Mouse (Mus musculus) heart, embryonic 11.5 days (tissue): ENCODE measurements around the gene Lingo1. TPM values are rescaled to one million over a fixed set of nuclear protein-coding genes. Genes with fewer than 3 reads are reported as not detected.

Experiments used
- ATAC-seq: fragments of 200-750 bp; cut with Nextera tagmentation; replicated peaks from 2 replicates; pipeline ENCODE4 v1.8.0; 2017; ENCODE audit warnings: moderate library complexity; ENCODE audit not compliant: insufficient number of reproducible peaks, low FRiP score, low TSS enrichment
- H3K27ac ChIP-seq: fragments of 300-500 bp; sonication (generic); 2 replicates; pipeline ENCODE4 v1.5.1; 2014; ENCODE audit warnings: mild to moderate bottlenecking, low read depth, low read length
- H3K27me3 ChIP-seq: fragments of 300-500 bp; sonication (generic); 2 replicates; pipeline ENCODE4 v1.6.1; 2014; ENCODE audit warnings: mild to moderate bottlenecking, low read length, mixed read lengths; ENCODE audit not compliant: control insufficient read depth, insufficient read depth
- H3K36me3 ChIP-seq: fragments of 300-500 bp; sonication (generic); 2 replicates; pipeline ENCODE4 v1.6.1; 2014; ENCODE audit warnings: mild to moderate bottlenecking, low read length, moderate library complexity, mixed read lengths; ENCODE audit not compliant: control insufficient read depth, insufficient read depth
- H3K4me1 ChIP-seq: fragments of 300-500 bp; sonication (generic); 2 replicates; pipeline ENCODE4 v1.6.1; 2014; ENCODE audit warnings: low read length; ENCODE audit not compliant: control insufficient read depth, insufficient read depth
- H3K4me2 ChIP-seq: fragments of 300-500 bp; sonication (generic); 2 replicates; pipeline ENCODE4 v1.6.1; 2014; ENCODE audit warnings: mild to moderate bottlenecking, moderate library complexity
- H3K4me3 ChIP-seq: fragments of 300-500 bp; sonication (generic); 2 replicates; pipeline ENCODE4 v1.5.1; 2014; ENCODE audit warnings: low read depth, low read length
- H3K9ac ChIP-seq: fragments of 300-500 bp; sonication (generic); 2 replicates; pipeline ENCODE4 v1.6.1; 2014; ENCODE audit warnings: mild to moderate bottlenecking, low read depth, low read length, moderate library complexity
- H3K9me3 ChIP-seq: fragments of 300-500 bp; sonication (generic); replicated peaks from 2 replicates; pipeline ENCODE4 v1.6.1; 2016; ENCODE audit warnings: low read length; ENCODE audit not compliant: control insufficient read depth
- WGBS: fragments of 180-500 bp; shearing (Covaris S2); extraction: QIAGEN DNeasy Blood & Tissue Kit; methylation state at CpG from one replicate; pipeline ENCODE4 v1.1.7; 2014; ENCODE audit not compliant: insufficient replicate concordance; 5-methylcytosine and 5-hydroxymethylcytosine counted together
- polyA plus RNA-seq: library from polyadenylated mRNA; unstranded; fragments of >200 nt; fragmentation: Nextera tagmentation; extraction: Ambion mirVana; gene quantifications from 2 replicates; pipeline ENCODE4 v1.2.1, GENCODE M21; 2014

Gene Lingo1
- polyA plus RNA-seq, 1 experiment from 2014 or later: 2.4 TPM

DNA sequence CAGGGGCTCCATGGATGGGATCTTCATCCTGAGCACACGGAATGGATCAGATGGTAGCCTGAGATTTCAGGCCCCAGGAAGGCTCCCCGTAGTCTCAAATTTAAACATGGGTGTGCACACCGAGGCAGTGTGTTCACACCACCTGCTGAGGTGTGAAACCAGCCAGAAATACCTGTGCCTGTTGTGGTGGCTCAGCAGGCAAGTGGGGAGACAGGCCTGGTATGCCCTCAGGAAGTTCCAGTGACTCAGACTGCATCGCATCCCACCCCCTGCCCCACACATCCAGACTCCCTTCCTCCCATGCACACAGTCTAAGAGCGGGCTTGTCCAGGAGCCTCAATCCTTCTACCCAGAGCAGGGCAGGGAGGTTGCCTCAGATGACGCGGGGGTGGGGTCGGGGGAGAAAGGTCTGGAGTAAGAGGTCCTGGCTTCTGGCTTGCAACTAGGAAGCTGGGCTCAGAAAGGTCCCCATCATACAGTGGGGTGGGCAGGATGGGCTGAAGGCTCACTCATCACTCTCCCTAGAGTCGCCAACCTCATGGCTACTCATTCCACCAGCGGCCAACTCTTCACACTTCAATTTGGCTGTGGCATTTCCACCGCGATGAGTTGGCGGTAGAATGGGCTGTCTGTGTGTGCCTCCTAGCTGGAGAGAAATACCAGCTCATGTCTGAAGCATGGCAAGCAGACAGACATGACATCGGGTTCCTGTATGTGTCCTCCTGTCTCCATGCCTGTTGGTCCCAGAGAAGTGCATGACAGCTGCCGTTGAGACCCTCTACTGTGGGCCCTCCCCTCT is 149.8 kb downstream of the Lingo1 start:
- 79% methylated on average over 15 of the region's 15 CpGs for WGBS
- Histone ChIP-seq H3K9ac (no peak overlapping the region), H3K9me3 (no peaks in the 10 kb centered on the region), H3K27ac (no peak overlapping the region), H3K4me1 (no peaks in the 10 kb centered on the region), H3K36me3 (no peaks in the 10 kb centered on the region), H3K27me3 (0 out of 2 replicates have a peak, but pooled peaks cover 4% of the 10 kb centered on the region), H3K4me2 (no peak overlapping the region), H3K4me3 (no peak overlapping the region)
- ATAC-seq: no peak

DNA sequence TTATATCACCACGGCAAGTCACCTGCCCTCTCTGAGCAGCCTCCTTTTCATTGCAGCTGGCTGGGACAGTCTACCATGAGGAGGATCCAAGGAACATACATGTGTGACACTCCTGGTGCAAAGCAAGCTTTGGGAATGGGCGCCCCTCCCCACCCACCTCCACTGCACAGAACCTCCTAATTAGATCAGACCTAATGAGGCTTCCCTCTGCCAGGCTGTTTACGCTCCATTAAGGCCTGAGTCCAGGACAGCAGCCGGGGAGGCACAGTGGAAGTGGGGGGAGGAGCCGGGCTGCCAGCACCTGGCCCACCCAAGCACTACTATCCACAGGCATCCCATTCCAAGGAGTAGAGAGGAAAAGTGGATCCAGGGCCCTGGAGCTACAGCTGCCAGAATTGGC is 152.8 kb downstream of the Lingo1 start:
- no peaks in the 10 kb centered on the region for H3K4me1 ChIP-seq
- H3K9ac ChIP-seq: no peak overlapping the region
- H3K4me2 ChIP-seq: no peak overlapping the region
- no peak for ATAC-seq
- 60% methylated on average over 5 of the region's 5 CpGs for WGBS
- no peak overlapping the region for H3K27ac ChIP-seq
- H3K27me3 ChIP-seq: peaks cover 24% of the 10 kb centered on the region
- H3K9me3 ChIP-seq: no peaks in the 10 kb centered on the region
- no peak overlapping the region for H3K4me3 ChIP-seq
- no peaks in the 10 kb centered on the region for H3K36me3 ChIP-seq

DNA sequence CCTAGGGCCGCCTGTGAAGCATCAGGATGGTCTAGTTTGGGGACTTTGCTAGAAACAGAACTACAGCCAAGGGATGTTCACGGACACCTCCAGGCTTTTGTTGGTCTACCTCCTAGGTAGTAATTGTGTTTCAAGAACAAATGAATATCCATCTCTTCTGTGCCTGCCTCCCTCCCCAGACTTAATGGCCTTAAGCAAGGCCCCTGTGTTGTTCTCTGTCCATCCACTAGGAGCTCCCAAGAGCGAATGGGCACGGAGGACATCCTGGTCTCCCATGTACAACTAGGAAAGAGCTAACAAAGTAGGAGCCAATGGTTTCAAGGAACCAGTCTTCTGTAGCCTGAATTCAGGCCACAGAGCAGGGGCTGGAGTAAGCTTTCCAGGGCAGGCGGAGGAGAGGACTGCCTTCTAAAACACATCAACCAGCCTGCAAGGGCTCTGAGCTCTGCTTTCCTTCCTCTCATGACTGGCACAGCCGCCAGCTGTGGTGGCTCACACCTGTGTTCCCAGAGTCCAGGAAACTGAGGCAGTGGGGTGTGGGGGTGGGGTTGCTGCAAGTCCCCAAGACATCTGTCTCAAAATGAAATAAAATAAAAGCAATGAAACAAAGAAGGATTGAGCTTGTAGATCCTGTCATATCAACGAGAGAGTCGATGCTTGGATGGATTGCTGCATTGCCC is 157.9 kb downstream of the Lingo1 start:
- Histone ChIP-seq H3K4me1 (peaks cover 10% of the 10 kb centered on the region; the same call in 1 of the 2 replicates), H3K9ac (no peak overlapping the region), H3K27ac (no peak overlapping the region), H3K9me3 (no peaks in the 10 kb centered on the region), H3K4me2 (no peak overlapping the region), H3K36me3 (no peaks in the 10 kb centered on the region), H3K27me3 (peaks cover 67% of the 10 kb centered on the region), H3K4me3 (no peak overlapping the region)
- 48% methylated on average over 8 of the region's 8 CpGs for WGBS
- ATAC-seq: no peak

DNA sequence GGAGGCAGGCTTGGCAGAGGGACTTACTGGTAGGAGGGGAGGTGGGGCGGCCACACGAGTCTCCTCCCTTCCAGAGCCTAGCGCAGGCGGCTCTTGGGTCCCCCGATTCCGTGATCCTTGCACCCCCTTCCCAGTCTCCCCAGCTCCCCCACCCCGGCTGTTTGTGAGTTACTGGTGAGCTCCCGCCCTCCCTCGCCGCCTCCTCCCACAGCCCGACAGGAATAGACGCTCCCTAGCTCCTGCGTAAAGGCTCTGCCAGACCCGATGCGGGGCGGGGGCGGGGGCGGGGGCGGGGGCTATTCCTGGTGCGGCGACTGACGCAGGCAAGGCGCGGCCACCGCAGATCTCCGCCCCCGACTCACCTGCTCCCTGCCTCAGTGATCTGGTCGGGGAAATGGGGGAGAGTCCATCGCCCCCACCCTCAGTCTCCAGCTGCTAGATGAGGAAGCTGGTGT is 158.8 kb downstream of the Lingo1 start:
- H3K4me3 ChIP-seq: peak overlapping the region; percentile 25
- no peaks in the 10 kb centered on the region for H3K9me3 ChIP-seq
- no peak overlapping the region for H3K27ac ChIP-seq
- peaks cover 10% of the 10 kb centered on the region; the same call in 1 of the 2 replicates for H3K4me1 ChIP-seq
- WGBS: 3% methylated on average over 17 of the region's 29 CpGs
- peak overlapping the region; percentile 57 for H3K4me2 ChIP-seq
- H3K36me3 ChIP-seq: no peaks in the 10 kb centered on the region
- no peak for ATAC-seq
- peaks cover 73% of the 10 kb centered on the region for H3K27me3 ChIP-seq
- peak overlapping the region; percentile 29; the same call in 1 of the 2 replicates for H3K9ac ChIP-seq

DNA sequence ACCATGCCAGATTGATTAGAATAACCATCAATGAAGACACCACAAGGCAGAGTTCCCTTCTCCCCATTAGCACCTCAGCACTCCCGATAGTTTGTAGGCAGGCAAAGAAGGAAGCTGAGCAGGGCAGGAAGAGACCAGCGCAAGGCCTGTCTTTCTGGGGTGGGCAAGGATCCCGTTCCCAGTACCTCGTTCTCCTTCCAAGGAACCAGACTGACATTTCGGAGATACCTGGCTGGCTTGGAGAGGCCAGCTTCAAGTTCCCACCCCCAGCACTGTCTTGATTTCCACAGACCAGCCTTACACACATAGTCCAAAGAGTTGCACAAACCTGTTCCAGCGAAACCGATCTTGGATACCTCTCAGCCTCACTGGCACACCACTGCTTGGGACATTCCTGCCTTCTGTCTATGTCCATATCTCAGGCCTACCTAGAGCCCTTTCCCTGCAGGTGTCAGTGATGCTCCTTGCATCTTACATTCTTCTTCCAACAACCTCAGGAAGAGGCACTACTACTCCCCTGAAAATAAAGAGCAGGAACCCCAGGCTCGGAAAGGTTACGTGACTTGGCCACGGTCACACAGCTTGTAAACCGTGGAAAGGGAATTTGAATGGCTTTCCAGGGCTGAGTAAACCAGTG is 159.4 kb downstream of the Lingo1 start:
- WGBS: 40% methylated on average over 11 of the region's 11 CpGs
- peaks cover 71% of the 10 kb centered on the region for H3K27me3 ChIP-seq

DNA sequence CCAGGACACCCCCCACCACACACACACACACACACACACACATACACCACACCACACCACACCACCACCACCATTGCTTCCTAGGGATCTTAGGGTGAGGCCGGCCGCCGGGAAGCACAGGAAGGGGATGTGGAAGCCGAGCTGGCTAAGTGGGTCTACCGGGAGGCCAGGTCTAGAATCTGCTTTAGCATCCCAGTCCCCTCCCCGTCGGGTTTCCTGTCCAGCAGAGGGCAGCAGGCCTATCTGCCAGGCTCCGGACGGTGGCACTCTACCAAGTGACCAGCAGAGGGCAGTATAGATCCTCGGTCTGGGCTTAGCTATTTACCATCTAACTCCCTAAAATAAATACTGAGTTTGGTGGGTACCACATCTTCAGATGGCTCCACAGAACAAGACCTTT is 160.1 kb downstream of the Lingo1 start:
- 0 out of 2 replicates have a peak, but pooled peaks have one; percentile 2 for ATAC-seq
- Histone ChIP-seq H3K27ac (no peak overlapping the region), H3K9me3 (no peaks in the 10 kb centered on the region), H3K4me3 (peak overlapping the region; percentile 64), H3K27me3 (peaks cover 71% of the 10 kb centered on the region), H3K36me3 (no peaks in the 10 kb centered on the region), H3K4me1 (peaks cover 10% of the 10 kb centered on the region; the same call in 1 of the 2 replicates), H3K9ac (no peak overlapping the region), H3K4me2 (peak overlapping the region; percentile 95)
- 1% methylated on average over 10 of the region's 10 CpGs for WGBS

More for the DNA sequence above, 159.4 kb downstream of the Lingo1 start:
- peak overlapping the region; percentile 57 for H3K4me2 ChIP-seq
- H3K36me3 ChIP-seq: no peaks in the 10 kb centered on the region
- peaks cover 10% of the 10 kb centered on the region; the same call in 1 of the 2 replicates for H3K4me1 ChIP-seq
- no peak overlapping the region for H3K27ac ChIP-seq
- no peak overlapping the region for H3K9ac ChIP-seq
- no peak for ATAC-seq
- H3K4me3 ChIP-seq: peak overlapping the region; percentile 25; the same call in 1 of the 2 replicates
- H3K9me3 ChIP-seq: no peaks in the 10 kb centered on the region

DNA sequence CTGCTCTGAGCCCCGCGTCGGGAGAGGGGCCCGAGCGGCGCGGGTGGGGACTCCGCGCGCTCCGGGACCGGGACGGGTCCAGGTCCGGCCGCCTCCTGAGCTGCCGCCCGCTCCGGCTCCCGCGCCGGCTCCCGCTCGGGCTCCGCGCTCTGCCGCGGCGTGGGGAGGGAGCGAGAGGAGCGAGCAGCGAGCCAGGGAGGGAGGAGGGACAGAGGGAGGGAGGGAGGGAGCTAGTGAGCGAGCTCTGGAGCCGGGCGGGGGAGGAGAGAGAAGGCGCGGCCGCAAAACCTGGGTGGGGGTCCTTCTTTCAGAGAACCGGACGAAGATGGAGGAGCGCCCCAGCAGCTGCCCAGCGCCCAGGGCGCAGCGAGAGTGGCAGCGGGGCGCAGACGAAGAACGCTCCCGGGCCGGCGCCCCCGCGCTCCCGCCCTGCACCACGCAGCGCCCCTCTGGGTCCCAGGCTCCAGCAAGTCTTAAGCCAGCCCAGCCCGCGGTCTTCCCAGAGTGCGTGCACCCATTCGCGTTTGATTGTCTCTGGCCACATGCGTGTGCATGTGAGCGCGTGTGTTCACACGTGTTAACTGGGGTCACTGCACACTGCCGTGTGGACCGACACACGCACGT is 160.7 kb downstream of the Lingo1 start:
- Histone ChIP-seq H3K27ac (no peak overlapping the region), H3K4me3 (peak overlapping the region; percentile 64), H3K9me3 (no peaks in the 10 kb centered on the region), H3K36me3 (no peaks in the 10 kb centered on the region), H3K4me2 (peak overlapping the region; percentile 95), H3K4me1 (peaks cover 15% of the 10 kb centered on the region), H3K9ac (peak overlapping the region; percentile 65), H3K27me3 (peaks cover 67% of the 10 kb centered on the region)
- under 1% methylated on average over 53 of the region's 68 CpGs for WGBS
- ATAC-seq: 0 out of 2 replicates have a peak, but pooled peaks have one; percentile 17

DNA sequence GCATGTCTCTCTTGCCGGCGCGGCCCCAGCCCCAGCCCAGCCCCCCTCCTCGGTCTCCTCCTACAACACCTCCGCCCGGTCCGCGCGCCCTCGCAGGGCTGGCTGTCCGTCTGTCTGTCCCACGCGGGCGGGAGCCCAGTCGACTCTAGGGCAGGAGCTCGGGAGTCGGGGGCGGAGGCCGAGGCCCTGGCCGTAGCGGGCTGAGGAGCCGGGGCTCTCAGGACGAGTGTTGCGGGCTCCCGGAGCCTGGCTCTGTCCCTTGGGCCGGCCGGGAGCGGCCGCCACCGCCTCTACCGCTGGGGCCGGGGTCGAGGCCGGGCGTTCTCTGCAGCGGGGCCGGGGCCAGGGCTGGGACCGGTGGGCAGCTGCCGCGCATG is 161.2 kb downstream of the Lingo1 start:
- peak; percentile 15; the same call in 1 of the 2 replicates for ATAC-seq
- Histone ChIP-seq H3K4me2 (peak overlapping the region; percentile 95), H3K36me3 (no peaks in the 10 kb centered on the region), H3K9ac (peak overlapping the region; percentile 65), H3K4me3 (peak overlapping the region; percentile 64), H3K27ac (no peak overlapping the region), H3K9me3 (no peaks in the 10 kb centered on the region), H3K4me1 (peaks cover 20% of the 10 kb centered on the region), H3K27me3 (peaks cover 62% of the 10 kb centered on the region)
- 0% methylated on average over 24 of the region's 40 CpGs for WGBS
